Mouse (Mus musculus): ENCODE data around the gene Cacna1d. TPM values are rescaled to one million over a fixed set of nuclear protein-coding genes. Genes with fewer than 3 reads are reported as not detected.

Cacna1d gene
- polyA plus RNA-seq, 1 experiment from 2014 or later = 0.46 TPM

- Histone ChIP-seq H3K27ac (no peak overlapping the region), H3K4me3 (no peak overlapping the region), H3K4me2 (no peak overlapping the region), H3K27me3 (replicated peaks) (no peaks in the 10 kb centered on the region), H3K9ac (no peak overlapping the region), H3K36me3 (no peaks in the 10 kb centered on the region), H3K9me3 (replicated peaks) (no peaks in the 10 kb centered on the region), H3K4me1 (no peaks in the 10 kb centered on the region)
- WGBS (ENCODE audit: insufficient replicate concordance) = 68% methylated on average over 6 of the region's 6 CpGs
- no peak for ATAC-seq
Observed at GRCm38 (mm10) chr14:30185616-30186274, 305.5 kb downstream of the Cacna1d start.

DNA sequence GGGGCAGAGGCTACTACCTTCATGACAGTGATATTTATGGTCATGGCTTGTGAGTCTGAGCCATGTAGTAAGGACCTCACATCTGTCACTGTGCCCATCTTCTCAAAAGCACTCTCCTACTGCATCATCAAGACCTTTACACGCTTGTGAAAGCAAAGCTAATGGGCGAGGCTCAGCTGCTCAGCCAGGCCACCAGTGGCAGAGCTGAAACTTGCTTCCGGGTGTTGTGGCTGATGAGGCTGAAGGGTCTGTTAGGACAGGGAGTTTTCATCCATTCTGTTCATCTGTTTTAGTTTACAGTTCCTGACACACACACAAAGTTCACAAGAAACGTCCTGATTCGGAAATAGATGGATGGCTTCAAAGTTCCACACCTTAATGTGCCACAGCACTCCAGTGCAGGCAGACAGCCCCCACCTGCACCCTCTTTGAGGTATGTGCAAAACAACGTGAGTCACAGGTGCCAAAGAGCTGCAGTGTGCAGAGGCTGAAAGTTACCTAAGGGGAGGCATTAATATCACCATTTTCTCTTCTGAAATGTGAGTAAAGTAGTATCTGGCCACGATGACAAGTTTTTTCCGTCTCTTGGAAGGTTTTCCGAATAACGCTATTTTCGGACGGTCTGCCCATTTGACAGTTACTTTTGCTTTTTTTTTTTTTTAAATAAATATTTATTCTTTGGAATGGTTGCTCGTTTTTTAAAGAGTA is 306.7 kb downstream of the Cacna1d start:
- WGBS (ENCODE audit: insufficient replicate concordance) = 72% methylated on average over 13 of the region's 13 CpGs

DNA sequence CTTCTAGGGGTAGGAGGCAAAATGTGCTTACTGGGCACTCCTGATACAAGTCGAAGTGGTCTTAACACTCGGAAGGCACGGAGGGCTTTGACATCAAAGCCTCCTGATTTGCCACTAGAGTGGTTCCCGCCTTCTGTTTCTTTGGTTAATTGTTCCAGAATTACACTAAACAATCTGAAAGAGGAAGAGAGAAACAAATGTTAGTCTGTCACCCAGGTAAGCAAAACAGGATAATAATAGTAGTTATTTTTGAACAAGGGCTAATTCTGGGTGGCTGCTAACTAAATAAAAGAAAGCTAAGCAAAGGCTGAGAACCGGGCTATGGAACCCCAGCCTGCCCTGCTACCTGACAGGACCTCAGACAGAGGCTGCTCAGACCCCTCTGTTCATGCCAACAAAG is 307.2 kb downstream of the Cacna1d start:
- no peaks in the 10 kb centered on the region for H3K36me3 ChIP-seq
- 71% methylated on average over 5 of the region's 5 CpGs for WGBS (ENCODE audit: insufficient replicate concordance)

More for the DNA sequence above, 306.7 kb downstream of the Cacna1d start:
- Histone ChIP-seq H3K4me1 (no peaks in the 10 kb centered on the region), H3K36me3 (no peaks in the 10 kb centered on the region), H3K4me3 (no peak overlapping the region), H3K9me3 (replicated peaks) (no peaks in the 10 kb centered on the region), H3K27ac (no peak overlapping the region), H3K9ac (no peak overlapping the region), H3K27me3 (replicated peaks) (no peaks in the 10 kb centered on the region), H3K4me2 (no peak overlapping the region)
- no peak for ATAC-seq

GRCm38 (mm10) chr14:30182624-30183524 is 308.4 kb downstream of the Cacna1d start:
- Histone ChIP-seq H3K27me3 (replicated peaks) (no peaks in the 10 kb centered on the region), H3K4me3 (no peak overlapping the region), H3K36me3 (no peaks in the 10 kb centered on the region), H3K4me2 (no peak overlapping the region), H3K9me3 (replicated peaks) (no peaks in the 10 kb centered on the region), H3K27ac (no peak overlapping the region), H3K4me1 (no peaks in the 10 kb centered on the region), H3K9ac (no peak overlapping the region)
- ATAC-seq = no peak
- 74% methylated on average over 18 of the region's 18 CpGs for WGBS (ENCODE audit: insufficient replicate concordance)

More for the DNA sequence above, 307.2 kb downstream of the Cacna1d start:
- no peak overlapping the region for H3K4me3 ChIP-seq
- no peak overlapping the region for H3K9ac ChIP-seq
- H3K9me3 ChIP-seq (replicated peaks) = no peaks in the 10 kb centered on the region
- H3K4me2 ChIP-seq = no peak overlapping the region
- no peaks in the 10 kb centered on the region for H3K27me3 ChIP-seq (replicated peaks)
- H3K4me1 ChIP-seq = no peaks in the 10 kb centered on the region
- H3K27ac ChIP-seq = no peak overlapping the region
- no peak for ATAC-seq

DNA sequence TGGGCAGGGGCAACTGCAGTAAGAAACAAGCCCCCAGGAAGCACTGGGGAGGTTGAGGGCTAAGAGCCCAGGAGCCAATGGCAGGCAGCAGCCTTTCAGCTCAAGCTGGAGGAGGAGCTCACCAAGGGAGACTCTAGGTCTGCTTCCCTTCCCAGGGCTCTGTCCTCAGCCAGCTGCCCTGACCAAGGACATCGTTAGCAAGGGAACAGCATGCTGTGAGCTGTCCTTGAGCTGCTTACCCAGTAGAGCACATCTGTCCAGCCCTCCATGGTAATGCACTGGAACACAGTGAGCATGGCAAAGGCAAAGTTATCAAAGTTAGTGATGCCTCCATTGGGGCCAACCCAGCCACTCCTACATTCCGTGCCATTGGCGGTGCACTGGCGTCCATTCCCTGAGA is 312.9 kb downstream of the Cacna1d start:
- Histone ChIP-seq H3K4me2 (no peak overlapping the region), H3K27ac (no peak overlapping the region), H3K27me3 (replicated peaks) (no peaks in the 10 kb centered on the region), H3K9me3 (replicated peaks) (no peaks in the 10 kb centered on the region), H3K36me3 (no peaks in the 10 kb centered on the region), H3K4me1 (no peaks in the 10 kb centered on the region), H3K4me3 (no peak overlapping the region), H3K9ac (no peak overlapping the region)
- WGBS (ENCODE audit: insufficient replicate concordance) = 71% methylated on average over 4 of the region's 4 CpGs
- ATAC-seq = no peak

DNA sequence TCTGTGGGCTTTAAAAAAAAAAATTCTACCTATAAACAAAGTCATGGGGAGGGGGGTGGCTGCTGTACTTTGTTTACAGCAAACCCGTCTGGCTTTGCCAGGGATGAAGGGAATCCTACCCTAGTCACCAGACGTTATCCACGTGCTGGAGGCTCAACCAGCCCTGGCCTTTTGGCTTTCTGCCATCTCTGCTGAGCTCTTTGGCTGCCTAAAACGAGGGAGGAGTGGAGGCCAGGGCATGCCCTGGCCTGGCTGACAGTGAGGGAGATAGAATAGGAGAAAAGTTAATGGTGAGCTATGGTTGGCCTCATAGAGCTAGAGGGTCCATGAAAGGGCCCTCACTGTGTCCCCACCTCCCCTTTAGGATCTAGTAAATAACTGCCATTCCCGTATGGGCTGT is 313.4 kb downstream of the Cacna1d start:
- no peak for ATAC-seq
- Histone ChIP-seq H3K9me3 (replicated peaks) (no peaks in the 10 kb centered on the region), H3K4me1 (no peaks in the 10 kb centered on the region), H3K4me2 (no peak overlapping the region), H3K36me3 (no peaks in the 10 kb centered on the region), H3K27me3 (replicated peaks) (no peaks in the 10 kb centered on the region), H3K4me3 (no peak overlapping the region), H3K9ac (no peak overlapping the region), H3K27ac (no peak overlapping the region)
- WGBS (ENCODE audit: insufficient replicate concordance) = 36% methylated on average over 5 of the region's 5 CpGs

DNA sequence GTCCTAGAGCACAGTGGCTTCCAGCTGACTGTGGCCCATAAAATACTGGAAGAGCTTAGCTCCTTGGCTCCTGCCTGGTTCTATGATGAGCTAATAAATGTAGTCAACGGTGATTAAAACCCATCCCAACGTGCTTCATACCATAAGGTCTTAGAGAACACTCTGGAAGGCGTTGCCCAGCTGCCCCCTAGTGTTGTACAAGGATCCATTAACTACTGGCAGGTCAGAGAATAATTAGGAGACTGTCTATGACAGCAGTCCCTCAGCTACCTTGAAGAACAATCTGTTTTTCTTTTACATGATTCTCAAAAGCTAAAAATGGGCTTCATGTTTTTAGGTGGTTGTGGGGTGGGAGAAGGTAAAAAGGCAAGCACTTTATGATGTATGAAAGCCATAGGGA is 315.9 kb downstream of the Cacna1d start:
- no peaks in the 10 kb centered on the region for H3K4me1 ChIP-seq
- H3K4me2 ChIP-seq = no peak overlapping the region
- no peak overlapping the region for H3K9ac ChIP-seq
- no peaks in the 10 kb centered on the region for H3K27me3 ChIP-seq (replicated peaks)
- no peak for ATAC-seq
- H3K9me3 ChIP-seq (replicated peaks) = no peaks in the 10 kb centered on the region
- no peak overlapping the region for H3K27ac ChIP-seq
- 52% methylated on average over 3 of the region's 3 CpGs for WGBS (ENCODE audit: insufficient replicate concordance)
- H3K4me3 ChIP-seq = no peak overlapping the region
- no peaks in the 10 kb centered on the region for H3K36me3 ChIP-seq

DNA sequence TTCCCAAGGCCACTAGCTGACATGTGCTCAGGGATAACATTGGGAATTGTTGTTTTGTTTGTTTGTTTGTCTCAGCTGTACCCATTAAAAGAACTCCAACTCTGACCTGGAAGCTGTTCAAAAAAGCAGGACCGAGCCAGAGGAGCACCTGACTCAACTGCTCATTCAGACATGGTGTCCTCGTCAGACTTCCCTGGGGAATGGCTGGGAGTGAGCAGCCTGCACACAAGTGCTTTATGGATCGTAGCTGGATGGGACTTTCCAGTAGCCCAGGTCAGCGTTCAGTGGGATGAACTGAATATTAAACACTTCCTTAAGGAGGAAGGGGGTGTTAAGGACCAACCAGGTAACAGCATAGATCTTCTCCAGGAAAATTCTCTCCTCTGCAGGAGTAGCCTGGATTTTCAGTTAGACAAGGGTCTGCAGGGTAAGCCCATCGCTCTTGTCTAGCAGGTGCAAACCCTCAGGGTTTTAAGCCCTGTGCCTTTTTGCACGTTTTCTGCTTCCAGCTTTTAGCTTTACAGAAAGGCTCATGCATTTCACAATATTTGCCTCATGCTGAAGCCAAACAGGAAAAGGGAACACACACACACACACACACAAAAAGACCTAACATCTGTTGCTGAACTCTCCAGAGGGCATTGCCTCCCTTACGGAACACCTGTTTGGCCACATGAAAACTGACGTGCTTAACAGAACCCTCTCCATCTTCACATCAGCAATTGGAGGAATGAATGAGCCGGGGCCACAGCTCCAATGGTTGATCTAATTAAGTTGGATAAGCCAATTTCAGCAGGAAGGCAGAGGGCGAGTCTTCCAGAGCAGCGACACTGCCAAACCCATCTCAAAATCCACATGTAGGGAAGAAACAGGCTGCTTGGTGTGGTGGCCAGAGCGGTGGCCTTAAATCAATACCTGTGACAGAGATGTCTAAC is 318.2 kb downstream of the Cacna1d start:
- Histone ChIP-seq H3K9ac (no peak overlapping the region), H3K4me3 (no peak overlapping the region), H3K36me3 (no peaks in the 10 kb centered on the region), H3K9me3 (replicated peaks) (no peaks in the 10 kb centered on the region), H3K27ac (no peak overlapping the region), H3K4me1 (peaks cover 12% of the 10 kb centered on the region), H3K27me3 (replicated peaks) (no peaks in the 10 kb centered on the region), H3K4me2 (no peak overlapping the region)
- ATAC-seq = no peak
- 64% methylated on average over 12 of the region's 12 CpGs for WGBS (ENCODE audit: insufficient replicate concordance)

DNA sequence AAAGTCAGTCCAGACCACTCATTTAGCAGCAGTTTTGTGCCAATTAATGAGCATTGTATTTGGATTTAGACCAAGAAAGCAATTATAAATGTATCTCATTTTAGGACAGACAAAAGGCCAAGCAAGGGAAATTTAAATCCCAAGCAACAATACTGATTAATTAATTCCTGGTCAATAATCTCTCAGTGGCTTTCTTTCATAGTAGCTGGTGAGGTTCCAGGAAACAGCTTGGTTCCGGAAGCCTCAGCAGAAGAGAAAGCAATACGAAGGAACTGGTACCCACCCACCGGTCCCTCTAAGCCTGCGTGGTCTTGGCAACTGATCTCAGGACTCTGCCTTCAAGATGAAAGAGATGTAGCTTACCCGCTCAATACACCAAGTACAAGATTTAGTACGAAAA is 319.7 kb downstream of the Cacna1d start:
- no peak overlapping the region for H3K9ac ChIP-seq
- no peak for ATAC-seq
- H3K27me3 ChIP-seq (replicated peaks) = no peaks in the 10 kb centered on the region
- H3K4me1 ChIP-seq = peaks cover 12% of the 10 kb centered on the region
- 76% methylated on average over 6 of the region's 6 CpGs for WGBS (ENCODE audit: insufficient replicate concordance)
- H3K4me2 ChIP-seq = no peak overlapping the region
- H3K9me3 ChIP-seq (replicated peaks) = no peaks in the 10 kb centered on the region
- H3K36me3 ChIP-seq = no peaks in the 10 kb centered on the region
- no peak overlapping the region for H3K27ac ChIP-seq
- H3K4me3 ChIP-seq = no peak overlapping the region

DNA sequence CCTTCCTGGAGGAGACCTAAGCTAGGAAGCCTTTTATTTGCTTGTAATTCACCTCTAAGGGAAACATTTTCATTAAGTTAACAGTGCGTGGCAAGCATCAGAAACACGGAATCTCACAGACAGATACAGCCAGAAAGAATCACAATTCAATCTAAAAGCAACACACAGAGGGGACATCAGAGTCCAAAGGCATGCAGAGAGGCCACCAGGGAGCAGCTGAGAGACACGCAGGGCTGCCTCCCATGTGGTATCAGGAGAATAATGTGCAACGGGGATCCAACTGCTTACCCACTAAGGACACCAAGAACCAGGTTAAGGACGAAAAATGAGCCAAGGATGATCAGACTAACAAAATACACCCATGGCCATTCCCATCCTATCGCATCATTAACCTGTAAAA is 320.2 kb downstream of the Cacna1d start:
- H3K9me3 ChIP-seq (replicated peaks) = no peaks in the 10 kb centered on the region
- H3K27me3 ChIP-seq (replicated peaks) = no peaks in the 10 kb centered on the region
- H3K4me1 ChIP-seq = peaks cover 12% of the 10 kb centered on the region
- no peaks in the 10 kb centered on the region for H3K36me3 ChIP-seq
- no peak overlapping the region for H3K4me3 ChIP-seq
- H3K27ac ChIP-seq = no peak overlapping the region
- H3K9ac ChIP-seq = no peak overlapping the region
- H3K4me2 ChIP-seq = no peak overlapping the region
- ATAC-seq = no peak
- WGBS (ENCODE audit: insufficient replicate concordance) = 63% methylated on average over 6 of the region's 6 CpGs

- peaks cover 12% of the 10 kb centered on the region for H3K4me1 ChIP-seq
- H3K9me3 ChIP-seq (replicated peaks) = no peaks in the 10 kb centered on the region
- H3K27ac ChIP-seq = no peak overlapping the region
- 14% methylated on average over 5 of the region's 5 CpGs for WGBS (ENCODE audit: insufficient replicate concordance)
- H3K9ac ChIP-seq = no peak overlapping the region
- H3K4me3 ChIP-seq = no peak overlapping the region
- H3K27me3 ChIP-seq (replicated peaks) = no peaks in the 10 kb centered on the region
- H3K4me2 ChIP-seq = no peak overlapping the region
- H3K36me3 ChIP-seq = no peaks in the 10 kb centered on the region
- ATAC-seq = no peak
Observed at GRCm38 (mm10) chr14:30169455-30169854, 321.8 kb downstream of the Cacna1d start.
